Mouse (Mus musculus) embryonic facial prominence, embryonic 12.5 days (tissue): Measurements from ENCODE around the gene Tspan10. TPM values are rescaled to one million over a fixed set of nuclear protein-coding genes. Genes with fewer than 3 reads are reported as not detected.

ENCODE experiments used
- ATAC-seq: fragments of 200-750 bp; cut with Nextera tagmentation; 2 replicates; pipeline ENCODE4 v1.8.0; 2017; ENCODE audit not compliant: insufficient number of reproducible peaks, insufficient read depth, low FRiP score, low TSS enrichment
- H3K27ac ChIP-seq: fragments of 300-500 bp; sonication (generic); 2 replicates; pipeline ENCODE4 v1.5.1; 2016; ENCODE audit warnings: mild to moderate bottlenecking
- H3K27me3 ChIP-seq: fragments of 300-500 bp; sonication (generic); 2 replicates; pipeline ENCODE4 v1.6.1; 2016; ENCODE audit warnings: mild to moderate bottlenecking, moderate library complexity
- H3K36me3 ChIP-seq: fragments of 300-500 bp; sonication (generic); 2 replicates; pipeline ENCODE4 v1.6.1; 2016; ENCODE audit warnings: mild to moderate bottlenecking
- H3K4me1 ChIP-seq: fragments of 300-500 bp; sonication (generic); 2 replicates; pipeline ENCODE4 v1.6.1; 2016
- H3K4me2 ChIP-seq: fragments of 300-500 bp; sonication (generic); replicated peaks from 2 replicates; pipeline ENCODE4 v1.6.1; 2016; ENCODE audit warnings: mild to moderate bottlenecking, moderate library complexity
- H3K4me3 ChIP-seq: fragments of 300-500 bp; sonication (generic); 2 replicates; pipeline ENCODE4 v1.5.1; 2016; ENCODE audit warnings: mild to moderate bottlenecking
- H3K9ac ChIP-seq: fragments of 300-500 bp; sonication (generic); 2 replicates; pipeline ENCODE4 v1.6.1; 2016; ENCODE audit warnings: mild to moderate bottlenecking, moderate library complexity
- H3K9me3 ChIP-seq: fragments of 300-500 bp; sonication (generic); 2 replicates; pipeline ENCODE4 v1.6.1; 2016; ENCODE audit warnings: mild to moderate bottlenecking, moderate library complexity
- WGBS: fragments of 180-500 bp; shearing (Covaris S2); methylation state at CpG from one replicate; pipeline ENCODE4 v1.1.7; 2016; 5-methylcytosine and 5-hydroxymethylcytosine counted together
- polyA plus RNA-seq: library from polyadenylated mRNA; unstranded; fragments of >200 nt; fragmentation: Nextera tagmentation; extraction: Ambion mirVana; gene quantifications from 2 replicates; pipeline ENCODE4 v1.2.1, GENCODE M21; 2016

The Tspan10 gene
- polyA plus RNA-seq, 1 experiment from 2014 or later = 3.6 TPM

- Histone ChIP-seq H3K9ac (peak overlapping the region; percentile 15; the same call in 1 of the 2 replicates), H3K27me3 (no peaks in the 10 kb centered on the region), H3K4me2 (no peak overlapping the region), H3K36me3 (peaks cover 72% of the 10 kb centered on the region), H3K4me1 (no peaks in the 10 kb centered on the region), H3K27ac (no peak overlapping the region), H3K9me3 (no peaks in the 10 kb centered on the region), H3K4me3 (no peak overlapping the region)
- 95% methylated on average over 3 of the region's 3 CpGs for WGBS
- no peak for ATAC-seq
Measured at GRCm38 (mm10) chr11:120426727-120427126, 15.7 kb upstream of the Tspan10 start.

GRCm38 (mm10) chr11:120437152-120437856 is 5.1 kb upstream of the Tspan10 start, which contains the start of gene Nploc4:
Nploc4 (minus strand) TSS chr11:120437708.
- Histone ChIP-seq H3K4me1 (peaks cover 11% of the 10 kb centered on the region), H3K9me3 (no peaks in the 10 kb centered on the region), H3K36me3 (peaks cover 27% of the 10 kb centered on the region), H3K4me3 (peak within 1 kb of the TSS; percentile 87), H3K4me2 (peak within 1 kb of the TSS; percentile 72), H3K27ac (peak within 1 kb of the TSS; percentile 67), H3K27me3 (no peaks in the 10 kb centered on the region), H3K9ac (peak within 1 kb of the TSS; percentile 85)
- ATAC-seq = peak; percentile 83
- WGBS = under 1% methylated on average over 68 of the region's 77 CpGs

- H3K4me2 ChIP-seq = peak overlapping the region; percentile 72
- no peak for ATAC-seq
- H3K27me3 ChIP-seq = no peaks in the 10 kb centered on the region
- peaks cover 11% of the 10 kb centered on the region for H3K4me1 ChIP-seq
- H3K9ac ChIP-seq = peak overlapping the region; percentile 85
- H3K4me3 ChIP-seq = peak overlapping the region; percentile 87
- peaks cover 20% of the 10 kb centered on the region for H3K36me3 ChIP-seq
- H3K27ac ChIP-seq = no peak overlapping the region; the same call in 1 of the 2 replicates
- WGBS = 29% methylated on average over 12 of the region's 12 CpGs
- H3K9me3 ChIP-seq = no peaks in the 10 kb centered on the region
Measured at GRCm38 (mm10) chr11:120437857-120438385, 4.5 kb upstream of the Tspan10 start.

GRCm38 (mm10) chr11:120442765-120443280 is 379 bp downstream of the Tspan10 start:
- ATAC-seq = no peak
- H3K9ac ChIP-seq = no peak overlapping the region
- no peaks in the 10 kb centered on the region for H3K27me3 ChIP-seq
- no peak overlapping the region for H3K27ac ChIP-seq
- no peak overlapping the region for H3K4me3 ChIP-seq
- no peaks in the 10 kb centered on the region for H3K9me3 ChIP-seq
- no peaks in the 10 kb centered on the region for H3K4me1 ChIP-seq
- 78% methylated on average over 3 of the region's 3 CpGs for WGBS
- no peak overlapping the region for H3K4me2 ChIP-seq
- no peaks in the 10 kb centered on the region for H3K36me3 ChIP-seq

- Histone ChIP-seq H3K4me1 (no peaks in the 10 kb centered on the region), H3K9me3 (no peaks in the 10 kb centered on the region), H3K9ac (no peak overlapping the region), H3K4me2 (no peak overlapping the region), H3K27ac (no peak overlapping the region), H3K27me3 (no peaks in the 10 kb centered on the region), H3K4me3 (no peak overlapping the region), H3K36me3 (no peaks in the 10 kb centered on the region)
- 64% methylated on average over 6 of the region's 6 CpGs for WGBS
- ATAC-seq = no peak
Measured at GRCm38 (mm10) chr11:120444106-120444505, 1.7 kb downstream of the Tspan10 start.

GRCm38 (mm10) chr11:120445475-120445874 is 3.0 kb downstream of the Tspan10 start:
- Histone ChIP-seq H3K4me2 (no peak overlapping the region), H3K4me1 (no peaks in the 10 kb centered on the region), H3K27ac (no peak overlapping the region), H3K27me3 (no peaks in the 10 kb centered on the region), H3K36me3 (no peaks in the 10 kb centered on the region), H3K4me3 (no peak overlapping the region), H3K9ac (no peak overlapping the region), H3K9me3 (no peaks in the 10 kb centered on the region)
- no peak for ATAC-seq
- WGBS = 75% methylated on average over 3 of the region's 3 CpGs

- Histone ChIP-seq H3K4me1 (no peaks in the 10 kb centered on the region), H3K36me3 (no peaks in the 10 kb centered on the region), H3K9me3 (no peaks in the 10 kb centered on the region), H3K9ac (no peak overlapping the region), H3K27ac (no peak overlapping the region), H3K4me3 (no peak overlapping the region), H3K4me2 (no peak overlapping the region), H3K27me3 (no peaks in the 10 kb centered on the region)
- ATAC-seq = peak; percentile 28; the same call in 1 of the 2 replicates
- 67% methylated on average over 7 of the region's 7 CpGs for whole genome bisulfite sequencing
Measured at GRCm38 (mm10) chr11:120447179-120447578, 4.7 kb downstream of the Tspan10 start.

GRCm38 (mm10) chr11:120452246-120452645 is 9.8 kb downstream of the Tspan10 start:
- Histone ChIP-seq H3K27me3 (no peaks in the 10 kb centered on the region), H3K36me3 (0 out of 2 replicates have a peak, but pooled peaks cover 4% of the 10 kb centered on the region), H3K4me2 (no peak overlapping the region), H3K27ac (no peak overlapping the region), H3K4me3 (no peak overlapping the region), H3K4me1 (peaks cover 5% of the 10 kb centered on the region; the same call in 1 of the 2 replicates), H3K9ac (no peak overlapping the region), H3K9me3 (no peaks in the 10 kb centered on the region)
- ATAC-seq = no peak
- WGBS = 71% methylated on average over 3 of the region's 3 CpGs

- no peak within 1 kb of the TSS for H3K27ac ChIP-seq
- H3K4me1 ChIP-seq = peaks cover 5% of the 10 kb centered on the region; the same call in 1 of the 2 replicates
- WGBS = 82% methylated on average over 4 of the region's 4 CpGs
- no peak for ATAC-seq
- no peak within 1 kb of the TSS for H3K4me2 ChIP-seq
- no peak within 1 kb of the TSS for H3K9ac ChIP-seq
- H3K4me3 ChIP-seq = no peak within 1 kb of the TSS
- no peaks in the 10 kb centered on the region for H3K27me3 ChIP-seq
- H3K9me3 ChIP-seq = no peaks in the 10 kb centered on the region
- 0 out of 2 replicates have a peak, but pooled peaks cover 4% of the 10 kb centered on the region for H3K36me3 ChIP-seq
Measured at GRCm38 (mm10) chr11:120453306-120453705, 10.9 kb downstream of the Tspan10 start, which contains the start of gene Pde6g. Pde6g (minus strand) TSS chr11:120453500.

GRCm38 (mm10) chr11:120454965-120455364 is 12.5 kb downstream of the Tspan10 start:
- H3K9me3 ChIP-seq = no peaks in the 10 kb centered on the region
- ATAC-seq = no peak
- 87% methylated on average over 4 of the region's 4 CpGs for WGBS

GRCm38 (mm10) chr11:120455413-120455812 is 13.0 kb downstream of the Tspan10 start:
- no peaks in the 10 kb centered on the region for H3K9me3 ChIP-seq
- H3K27ac ChIP-seq = no peak overlapping the region
- H3K4me1 ChIP-seq = peaks cover 16% of the 10 kb centered on the region
- H3K36me3 ChIP-seq = peaks cover 14% of the 10 kb centered on the region
- H3K9ac ChIP-seq = no peak overlapping the region
- no peak overlapping the region for H3K4me2 ChIP-seq
- WGBS = 91% methylated on average over 7 of the region's 7 CpGs
- H3K4me3 ChIP-seq = no peak overlapping the region
- no peak for ATAC-seq
- H3K27me3 ChIP-seq = no peaks in the 10 kb centered on the region

More at GRCm38 (mm10) chr11:120454965-120455364, 12.5 kb downstream of the Tspan10 start:
- Histone ChIP-seq H3K27me3 (no peaks in the 10 kb centered on the region), H3K4me2 (no peak overlapping the region), H3K27ac (no peak overlapping the region), H3K36me3 (peaks cover 11% of the 10 kb centered on the region), H3K9ac (no peak overlapping the region), H3K4me1 (peaks cover 16% of the 10 kb centered on the region), H3K4me3 (no peak overlapping the region)

GRCm38 (mm10) chr11:120457370-120457769 is 14.9 kb downstream of the Tspan10 start:
- 31% methylated on average over 14 of the region's 14 CpGs for WGBS
- H3K27ac ChIP-seq = peak overlapping the region; percentile 82
- peaks cover 16% of the 10 kb centered on the region for H3K4me1 ChIP-seq
- H3K9me3 ChIP-seq = no peaks in the 10 kb centered on the region
- H3K9ac ChIP-seq = peak overlapping the region; percentile 96
- ATAC-seq = 0 out of 2 replicates have a peak, but pooled peaks have one; percentile 6
- H3K4me3 ChIP-seq = peak overlapping the region; percentile 95
- peak overlapping the region; percentile 78 for H3K4me2 ChIP-seq
- H3K36me3 ChIP-seq = peaks cover 32% of the 10 kb centered on the region
- H3K27me3 ChIP-seq = no peaks in the 10 kb centered on the region
